Mouse (Mus musculus): ENCODE measurements around the gene Aanat.

Aanat gene

DNA sequence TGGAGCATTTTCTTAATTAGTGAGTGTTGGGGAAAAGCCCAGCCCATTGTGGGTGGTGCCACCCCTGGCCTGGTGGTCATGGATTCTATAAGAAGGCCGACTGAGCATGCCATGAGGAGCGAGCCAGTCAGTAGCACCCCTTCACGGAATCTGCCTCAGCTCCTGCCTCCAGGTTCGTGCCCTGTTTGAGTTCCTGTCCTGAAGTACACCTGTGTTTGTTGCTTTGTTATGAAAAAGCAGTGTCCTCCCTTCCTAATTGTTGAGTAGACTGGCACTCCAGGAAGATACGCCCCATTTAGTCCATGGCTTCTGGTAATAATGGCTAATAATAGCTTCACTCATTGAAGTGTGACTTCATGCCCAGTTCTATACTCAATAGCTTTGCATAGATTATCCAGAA is at the start of gene Aanat:
TSS of gene Aanat (plus strand) at position 123 of the 400 bp plus-strand sequence.
- no peak for DNase-seq (ENCODE audit: low read depth)

DNA sequence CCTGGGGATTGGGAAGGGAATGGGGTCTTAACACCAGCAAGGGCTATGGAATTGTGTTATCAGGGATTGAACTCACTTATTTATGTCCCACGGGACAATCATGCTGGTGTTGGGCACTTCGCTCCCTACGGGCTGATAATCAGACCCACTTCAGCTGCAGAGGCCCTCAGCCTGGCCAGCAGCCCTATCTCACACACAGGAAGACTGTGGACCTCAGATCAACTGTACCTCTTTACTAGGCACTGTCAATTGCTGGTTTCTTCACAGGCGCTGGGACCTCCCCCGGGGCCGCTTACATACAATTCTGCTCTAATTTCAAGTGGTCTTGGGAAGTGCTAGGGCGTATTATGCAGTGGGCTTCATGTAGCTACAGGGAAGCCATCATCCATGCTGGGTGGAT is 49.5 kb upstream of the Aanat start:
- no peak for DNase-seq (ENCODE audit: low read depth)

GRCm38 (mm10) chr11:116537388-116537787 is 48.8 kb upstream of the Aanat start:
- DNase-seq (ENCODE audit: low read depth) = no peak

DNA sequence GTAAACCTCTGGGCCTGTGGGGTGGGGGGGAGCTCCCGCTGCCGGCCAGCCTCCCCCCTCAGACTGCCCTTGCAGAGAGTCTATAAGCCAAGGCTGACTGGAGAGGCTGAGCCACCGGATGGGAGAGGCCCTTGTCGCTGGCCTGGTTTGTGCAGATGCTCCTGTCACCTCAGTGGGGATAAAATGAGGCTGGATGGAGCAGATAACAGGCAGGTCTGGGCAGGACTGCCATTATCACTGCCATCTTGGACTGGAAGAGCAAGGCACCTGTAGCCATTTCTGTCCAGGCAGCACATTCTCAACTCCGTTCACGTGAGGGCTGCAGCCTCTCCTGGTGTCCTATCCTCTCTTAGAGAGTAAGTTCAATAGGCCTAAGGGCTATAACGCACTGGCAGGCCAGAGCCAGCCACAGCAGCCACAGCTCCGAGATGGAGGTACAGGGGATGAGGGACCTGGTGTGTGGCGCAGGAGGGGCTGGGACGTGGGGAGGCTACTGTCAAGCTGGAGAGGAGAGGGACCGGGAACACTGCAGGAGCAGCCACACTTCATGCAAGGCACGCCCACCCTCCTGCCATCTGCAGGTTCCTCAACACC is 48.0 kb upstream of the Aanat start:
- no peak for DNase-seq (ENCODE audit: low read depth)

DNA sequence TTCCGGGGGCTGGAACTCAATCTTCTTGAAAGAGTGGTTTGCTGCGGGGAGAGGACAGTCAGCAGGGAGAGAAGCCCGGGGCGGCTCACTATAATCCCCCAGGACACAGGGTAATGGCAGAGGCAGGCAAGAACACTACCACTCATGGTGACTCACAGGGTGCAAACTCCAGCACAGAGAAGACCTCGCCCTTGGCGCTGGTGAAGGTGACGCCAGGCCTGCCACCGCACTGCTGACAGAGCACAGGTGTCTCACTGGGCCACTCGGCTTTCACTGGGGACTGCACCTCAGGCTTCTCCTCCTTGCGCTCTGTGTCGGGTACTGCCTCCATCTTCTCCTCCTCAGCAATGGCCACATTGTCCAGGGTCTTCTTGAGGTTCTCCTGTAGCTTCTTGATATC is 45.0 kb upstream of the Aanat start:
- no peak for DNase-seq (ENCODE audit: low read depth)

DNA sequence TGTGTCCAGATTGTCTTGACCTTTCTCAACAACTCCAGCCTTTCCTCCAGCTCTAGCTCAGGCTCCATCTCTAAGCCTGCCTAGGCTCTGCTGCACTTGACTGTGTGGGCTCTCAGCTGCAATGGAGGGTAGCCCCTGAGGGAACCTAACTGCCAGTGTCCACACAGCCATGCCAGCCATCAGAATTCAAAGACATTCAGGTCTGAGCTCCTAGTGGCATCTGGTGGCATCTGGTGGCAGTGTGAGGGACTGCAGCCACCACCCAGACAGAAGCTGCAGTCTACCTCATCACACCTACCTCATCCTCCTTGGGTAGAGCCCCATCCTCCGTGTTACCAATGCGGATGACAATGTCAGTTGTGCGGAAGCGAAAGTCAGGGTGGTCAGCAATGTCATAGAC is 43.1 kb upstream of the Aanat start:
- peak; percentile 51 for DNase-seq (ENCODE audit: low read depth)

DNA sequence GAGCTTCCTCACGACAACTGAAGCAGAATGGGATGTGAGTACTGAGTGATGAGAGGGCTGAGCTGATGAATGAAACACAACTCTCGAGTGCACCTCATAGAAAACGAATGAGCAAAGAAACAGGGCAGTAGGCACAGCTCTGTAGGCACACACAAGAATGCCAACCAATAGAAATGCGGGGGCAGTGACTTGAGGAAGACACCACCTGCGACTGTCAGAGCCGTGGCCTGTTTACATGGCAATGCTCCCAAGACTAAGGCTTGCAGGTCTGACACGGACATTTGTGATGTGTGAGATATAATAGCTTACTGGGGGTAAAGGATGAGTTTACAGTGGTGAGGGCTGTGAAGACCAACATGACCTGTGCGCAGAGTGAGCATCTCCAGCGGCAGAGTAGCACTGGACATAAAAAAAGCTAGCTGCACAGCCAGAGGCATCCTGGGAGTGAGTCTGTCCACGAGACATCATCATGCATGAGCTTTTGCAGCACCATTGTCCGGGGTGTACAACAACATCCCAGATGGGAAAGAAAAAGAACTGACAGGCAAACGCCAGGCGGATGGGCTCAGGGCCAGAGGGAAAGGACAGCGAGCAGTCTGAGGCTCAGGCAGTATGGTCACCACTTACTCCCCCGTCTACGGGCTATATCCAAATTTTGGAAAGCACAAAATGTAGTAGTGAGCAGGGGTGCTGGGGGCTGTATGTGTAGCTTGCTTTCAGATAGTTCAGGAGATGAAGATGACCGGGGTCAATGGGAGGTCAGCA is 38.8 kb upstream of the Aanat start:
- no peak for DNase-seq (ENCODE audit: low read depth)

GRCm38 (mm10) chr11:116548780-116549179 is 37.5 kb upstream of the Aanat start:
- DNase-seq (ENCODE audit: low read depth) = no peak

DNA sequence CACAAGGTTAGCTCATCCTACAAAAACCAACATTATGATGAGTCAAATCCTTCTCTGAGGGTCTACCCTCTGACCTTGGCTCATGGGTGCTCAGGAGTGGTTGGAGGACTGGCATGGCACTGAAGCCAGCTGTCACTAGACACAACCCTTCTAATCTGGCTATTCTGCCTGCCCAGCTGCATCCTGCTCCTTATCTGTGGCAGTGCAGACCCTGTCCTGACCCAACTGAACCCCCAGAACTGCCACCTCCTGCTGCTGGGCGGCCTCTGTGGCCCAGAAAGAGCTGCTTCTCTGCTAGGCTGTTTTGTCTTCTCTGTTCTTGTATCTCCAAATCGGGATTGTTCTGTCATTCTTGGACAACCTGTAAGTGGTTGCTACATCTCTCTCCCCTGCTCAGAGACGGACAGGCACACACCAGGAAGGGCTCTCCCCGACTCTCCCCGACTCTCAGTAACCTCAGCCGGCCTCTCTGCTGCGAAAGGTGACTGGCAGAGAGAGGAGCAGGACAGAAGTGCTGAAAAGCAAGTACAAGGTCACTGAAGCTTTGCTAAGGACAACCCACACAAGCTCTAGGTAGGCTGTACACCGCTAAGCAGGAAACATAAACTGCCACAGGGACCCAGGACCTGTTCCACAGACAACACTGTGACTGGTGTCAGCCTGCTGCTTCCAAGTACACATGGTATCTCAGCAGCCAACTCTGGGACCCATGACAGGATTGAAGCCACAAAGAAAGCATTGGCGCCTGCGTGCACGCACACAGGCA is 36.8 kb upstream of the Aanat start:
- peak; percentile 90 for DNase-seq (ENCODE audit: low read depth)

GRCm38 (mm10) chr11:116550748-116551147 is 35.5 kb upstream of the Aanat start:
- DNase-seq (ENCODE audit: low read depth) = no peak

DNA sequence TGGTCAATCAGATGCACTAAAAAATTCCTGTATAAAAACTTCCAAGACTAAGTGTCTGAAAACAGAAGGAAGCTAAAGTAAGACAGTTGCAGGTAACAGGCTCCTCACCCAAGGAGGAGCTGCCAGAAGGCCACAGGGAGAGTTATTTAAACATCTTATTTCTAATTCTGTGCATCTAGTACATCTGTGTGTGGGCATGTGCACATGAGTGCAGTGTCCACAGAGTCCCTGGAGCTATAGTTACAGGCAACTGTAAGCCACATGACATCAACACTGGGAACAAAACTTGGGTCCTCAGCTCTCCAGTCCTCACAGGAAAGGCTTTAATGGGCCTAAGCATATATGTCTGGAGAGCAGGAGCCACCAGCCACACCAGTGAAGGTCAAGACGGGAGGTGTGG is 34.0 kb upstream of the Aanat start:
- DNase-seq (ENCODE audit: low read depth) = no peak

- peak; percentile 72 for DNase-seq (ENCODE audit: low read depth)
Measured at GRCm38 (mm10) chr11:116554171-116554878, 31.9 kb upstream of the Aanat start.

DNA sequence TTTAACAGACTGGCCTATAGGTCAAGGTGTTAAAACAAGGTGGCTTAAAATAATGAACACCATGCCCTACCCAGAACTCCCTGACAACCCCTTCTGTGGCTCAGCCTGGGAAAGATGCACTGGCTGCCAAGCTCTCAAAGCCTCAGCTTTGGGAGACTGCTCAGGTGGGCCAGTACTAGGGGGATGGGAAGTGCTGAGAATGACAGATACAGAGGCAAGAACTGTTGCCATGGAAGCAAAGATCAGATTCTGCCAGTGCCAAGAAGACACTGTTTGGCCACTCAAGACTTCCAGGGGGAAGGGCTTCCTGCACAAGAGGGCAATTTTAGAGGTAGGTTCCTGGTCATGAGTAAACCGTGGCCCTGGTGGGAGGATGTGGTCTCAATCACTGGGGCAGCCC is 30.7 kb upstream of the Aanat start:
- DNase-seq (ENCODE audit: low read depth) = no peak

DNA sequence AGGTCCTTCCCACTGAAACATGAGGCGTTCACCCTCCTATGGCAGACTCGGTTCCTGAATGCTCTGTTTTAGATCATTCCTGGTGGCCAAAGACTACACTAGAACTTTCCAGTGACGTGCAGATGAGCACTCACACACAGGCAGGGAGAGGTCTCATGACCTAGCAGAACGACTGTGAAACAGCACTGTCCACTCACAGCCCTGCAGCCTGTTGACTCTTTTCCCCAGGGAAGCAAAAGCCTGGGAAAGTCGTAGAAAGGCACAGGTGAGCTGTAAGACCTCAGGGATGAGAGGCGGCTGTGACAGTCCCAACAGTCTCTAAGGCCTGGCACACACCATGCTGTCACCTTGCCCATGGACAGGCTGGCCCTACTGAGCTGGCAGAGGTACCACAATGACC is 29.9 kb upstream of the Aanat start:
- DNase-seq (ENCODE audit: low read depth) = no peak

- DNase-seq (ENCODE audit: low read depth) = no peak
Measured at GRCm38 (mm10) chr11:116565283-116566041, 20.8 kb upstream of the Aanat start.

- no peak for DNase-seq (ENCODE audit: low read depth)
Measured at GRCm38 (mm10) chr11:116567531-116567930, 18.7 kb upstream of the Aanat start.

- DNase-seq (ENCODE audit: low read depth) = no peak
Measured at GRCm38 (mm10) chr11:116570821-116571220, 15.4 kb upstream of the Aanat start.

- peak; percentile 66 for DNase-seq (ENCODE audit: low read depth)
Measured at GRCm38 (mm10) chr11:116571767-116572679, 14.2 kb upstream of the Aanat start.

DNA sequence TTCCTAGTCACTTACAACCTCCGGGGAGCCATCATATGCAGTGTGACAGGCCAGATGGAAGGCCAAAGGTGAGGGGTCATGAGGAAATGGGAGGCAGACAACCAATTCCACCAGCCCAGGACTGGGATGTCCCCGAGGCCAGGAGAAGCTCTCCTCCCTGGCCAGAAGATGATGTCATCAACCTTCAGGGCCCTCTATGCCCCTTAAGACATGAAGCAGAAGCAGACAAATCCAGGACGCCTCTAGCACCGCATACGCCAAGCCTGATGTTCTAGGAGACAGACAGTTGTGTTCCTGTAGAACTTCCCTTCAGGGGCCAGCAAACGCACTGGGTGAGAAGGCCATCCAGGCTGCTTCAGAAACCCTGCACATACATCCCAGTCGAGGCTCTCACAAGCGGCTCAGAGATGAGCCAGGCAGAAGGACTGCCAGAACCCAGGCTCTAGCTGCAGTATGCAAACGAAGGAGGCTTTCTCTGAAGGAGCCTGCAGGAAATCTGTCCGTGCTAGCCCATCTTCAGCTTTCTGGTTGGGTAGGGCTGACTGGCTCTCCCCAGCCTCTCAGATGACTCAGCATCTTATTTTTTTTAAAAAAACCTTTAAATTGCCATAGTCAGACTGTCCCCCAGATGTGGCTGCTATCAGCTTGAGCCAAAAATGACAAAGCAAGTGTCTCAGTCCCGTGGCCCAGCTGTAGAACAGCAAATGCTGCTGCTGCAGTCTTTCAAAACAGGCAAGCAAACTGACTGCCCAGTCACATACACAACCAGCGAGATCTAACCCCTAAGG is 13.3 kb upstream of the Aanat start:
- peak; percentile 82 for DNase-seq (ENCODE audit: low read depth)

GRCm38 (mm10) chr11:116574486-116574885 is 11.7 kb upstream of the Aanat start:
- no peak for DNase-seq (ENCODE audit: low read depth)

All from 416B (cell line).